Mouse (Mus musculus) heart, embryonic 15.5 days (tissue): ENCODE data around the gene Mgat5b. TPM values are rescaled to one million over a fixed set of nuclear protein-coding genes. Genes with fewer than 3 reads are reported as not detected.

Source experiments
- ATAC-seq: fragments of 200-750 bp; cut with Nextera tagmentation; replicated peaks from 2 replicates; pipeline ENCODE4 v1.8.0; 2017; ENCODE audit warnings: low read depth, moderate TSS enrichment; ENCODE audit not compliant: insufficient number of reproducible peaks, insufficient read depth, low FRiP score
- H3K27ac ChIP-seq: fragments of 300-500 bp; sonication (generic); 2 replicates; pipeline ENCODE4 v1.5.1; 2015; ENCODE audit warnings: mild to moderate bottlenecking, inconsistent platforms
- H3K27me3 ChIP-seq: fragments of 300-500 bp; sonication (generic); 2 replicates; pipeline ENCODE4 v1.6.1; 2015; ENCODE audit warnings: inconsistent platforms
- H3K36me3 ChIP-seq: fragments of 300-500 bp; sonication (generic); 2 replicates; pipeline ENCODE4 v1.6.1; 2015; ENCODE audit warnings: mild to moderate bottlenecking, inconsistent platforms
- H3K4me1 ChIP-seq: fragments of 300-500 bp; sonication (generic); replicated peaks from 2 replicates; pipeline ENCODE4 v1.6.1; 2015; ENCODE audit warnings: inconsistent platforms
- H3K4me2 ChIP-seq: fragments of 300-500 bp; sonication (generic); 2 replicates; pipeline ENCODE4 v1.6.1; 2015; ENCODE audit warnings: inconsistent platforms, mild to moderate bottlenecking, moderate library complexity
- H3K4me3 ChIP-seq: fragments of 300-500 bp; sonication (generic); 2 replicates; pipeline ENCODE4 v1.5.1; 2015; ENCODE audit warnings: mild to moderate bottlenecking, inconsistent platforms
- H3K9ac ChIP-seq: fragments of 300-500 bp; sonication (generic); 2 replicates; pipeline ENCODE4 v1.6.1; 2015; ENCODE audit warnings: mild to moderate bottlenecking, inconsistent platforms
- H3K9me3 ChIP-seq: fragments of 300-500 bp; sonication (generic); replicated peaks from 2 replicates; pipeline ENCODE4 v1.6.1; 2016; ENCODE audit warnings: inconsistent platforms
- WGBS: fragments of 180-500 bp; shearing (Covaris S2); methylation state at CpG from one replicate; pipeline ENCODE4 v1.1.7; 2015; ENCODE audit warnings: mixed read lengths; 5-methylcytosine and 5-hydroxymethylcytosine counted together
- polyA plus RNA-seq: library from polyadenylated mRNA; unstranded; fragments of >200 nt; fragmentation: Nextera tagmentation; extraction: Ambion mirVana; gene quantifications from 2 replicates; pipeline ENCODE4 v1.2.1, GENCODE M21; 2015

Gene Mgat5b
- polyA plus RNA-seq, 1 experiment from 2014 or later, result 0.64 TPM

DNA sequence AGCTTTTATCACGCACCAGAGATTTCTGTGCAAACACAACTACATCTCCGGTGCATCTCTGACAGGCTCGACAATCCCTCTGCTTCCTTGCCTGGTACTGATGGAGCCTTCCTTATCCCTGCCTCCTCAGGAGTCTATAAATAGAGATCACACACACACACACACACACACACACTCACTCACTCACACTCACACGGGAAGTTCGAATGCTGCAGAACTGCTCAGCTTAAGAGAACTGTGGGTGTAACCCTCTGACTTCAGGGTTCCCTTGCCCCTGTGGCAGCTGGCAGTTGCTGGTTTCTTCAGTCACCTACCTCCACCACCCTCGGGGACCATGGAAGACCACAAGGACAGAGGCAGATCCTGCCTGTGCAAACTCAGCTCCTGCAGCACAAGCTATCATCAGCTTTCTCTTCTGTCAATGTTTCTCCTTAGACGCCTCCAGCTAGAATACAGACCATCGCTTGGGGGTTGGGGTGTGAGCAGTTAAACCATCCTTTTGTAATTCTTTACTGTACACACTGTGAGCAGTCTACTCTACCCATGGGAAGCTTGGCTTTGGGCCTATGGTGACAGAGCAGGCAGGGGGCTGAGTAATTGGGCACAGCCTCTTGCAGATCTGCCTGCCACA is 111.9 kb downstream of the Mgat5b start:
- Histone ChIP-seq H3K4me2 (no peak overlapping the region), H3K4me1 (peaks cover 27% of the 10 kb centered on the region), H3K36me3 (no peaks in the 10 kb centered on the region), H3K27ac (peak overlapping the region; percentile 43; the same call in 1 of the 2 replicates), H3K4me3 (no peak overlapping the region), H3K9me3 (no peaks in the 10 kb centered on the region), H3K9ac (no peak overlapping the region), H3K27me3 (0 out of 2 replicates have a peak, but pooled peaks cover 16% of the 10 kb centered on the region)
- no peak for ATAC-seq
- 17% methylated on average over 8 of the region's 8 CpGs for WGBS

DNA sequence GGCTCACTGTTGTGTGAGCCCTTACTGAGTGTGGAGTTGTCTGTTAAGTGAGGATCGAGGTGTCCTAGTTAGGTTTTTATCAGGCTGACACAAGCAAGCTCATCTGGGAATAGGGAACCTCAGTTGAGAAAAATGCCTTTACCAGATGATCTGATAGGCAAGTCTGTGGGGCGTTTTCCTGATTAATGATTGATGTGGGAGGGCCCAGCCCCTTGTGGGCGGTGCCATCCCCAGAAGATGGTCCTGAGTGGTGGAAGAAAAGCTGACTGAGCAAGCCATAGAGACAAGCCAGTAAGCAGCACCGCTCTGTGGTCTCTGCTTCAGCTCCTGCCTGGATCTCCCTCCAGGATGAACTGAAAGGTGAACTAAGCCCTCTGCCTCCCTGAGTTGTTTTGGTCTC is 112.6 kb downstream of the Mgat5b start:
- Histone ChIP-seq H3K9me3 (no peaks in the 10 kb centered on the region), H3K27ac (peak overlapping the region; percentile 43; the same call in 1 of the 2 replicates), H3K36me3 (no peaks in the 10 kb centered on the region), H3K4me3 (no peak overlapping the region), H3K4me1 (peaks cover 29% of the 10 kb centered on the region), H3K4me2 (no peak overlapping the region), H3K9ac (no peak overlapping the region), H3K27me3 (0 out of 2 replicates have a peak, but pooled peaks cover 16% of the 10 kb centered on the region)
- 30% methylated on average over 4 of the region's 4 CpGs for WGBS
- no peak for ATAC-seq

DNA sequence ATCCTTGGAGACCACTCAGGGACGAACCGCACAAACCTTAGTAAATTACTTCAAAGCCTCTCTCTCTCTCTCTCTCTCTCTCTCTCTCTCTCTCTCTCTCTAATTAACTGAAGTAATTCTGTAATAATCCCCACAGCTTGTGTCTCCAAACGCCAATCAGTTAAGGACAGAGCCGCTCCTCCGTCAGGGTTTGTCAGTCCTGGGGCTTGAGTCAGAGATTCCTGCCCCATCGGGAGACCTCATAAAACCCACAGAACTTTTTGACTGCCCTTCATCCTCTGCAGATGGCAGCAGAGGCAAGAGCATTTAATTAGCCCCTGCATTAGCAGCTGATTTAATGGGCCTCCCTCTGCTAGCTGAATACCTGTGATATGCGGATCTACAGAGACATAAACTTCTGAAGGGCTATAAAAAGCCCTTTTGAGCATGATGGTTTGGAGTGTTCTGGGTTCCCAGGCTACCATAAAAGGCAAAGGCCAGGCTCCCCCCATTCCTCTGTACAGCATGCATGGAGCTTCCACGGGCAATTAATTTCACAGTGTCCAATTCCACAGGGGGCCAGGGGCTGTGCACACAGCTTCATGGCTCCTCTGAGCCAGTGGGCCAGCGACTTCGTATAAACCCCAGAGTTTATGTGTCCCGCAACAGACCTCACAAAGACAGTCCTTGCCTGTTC is 117.1 kb downstream of the Mgat5b start:
- H3K9ac ChIP-seq, result no peak overlapping the region
- no peak overlapping the region for H3K4me2 ChIP-seq
- H3K9me3 ChIP-seq, result no peaks in the 10 kb centered on the region
- no peak for ATAC-seq
- no peak overlapping the region for H3K27ac ChIP-seq
- no peak overlapping the region for H3K4me3 ChIP-seq
- no peaks in the 10 kb centered on the region; the same call in 1 of the 2 replicates for H3K27me3 ChIP-seq
- 55% methylated on average over 11 of the region's 11 CpGs for WGBS
- peaks cover 14% of the 10 kb centered on the region for H3K4me1 ChIP-seq
- H3K36me3 ChIP-seq, result no peaks in the 10 kb centered on the region

Other genes with a start within 250 kb of the Mgat5b start
- gene St6galnac1, start 143.4 kb upstream of the Mgat5b start, polyA plus RNA-seq, result not detected in 2 replicates
- gene Mxra7, start 90.8 kb upstream of the Mgat5b start, polyA plus RNA-seq, result 18.8 and 19.8 TPM in 2 replicates
- gene Mettl23, start 75.6 kb upstream of the Mgat5b start, polyA plus RNA-seq, result 63.0 and 63.4 TPM in 2 replicates
- gene Jmjd6, start 75.4 kb upstream of the Mgat5b start, polyA plus RNA-seq, result 66.5 and 67.4 TPM in 2 replicates
- 31.8 and 38.6 TPM in 2 replicates for gene Mfsd11, start 66.4 kb upstream of the Mgat5b start, polyA plus RNA-seq
- 479 and 520 TPM in 2 replicates for gene Srsf2, start 65.8 kb upstream of the Mgat5b start, polyA plus RNA-seq
- 42.1 and 48.8 TPM in 2 replicates for gene Sec14l1, start 196.3 kb downstream of the Mgat5b start, polyA plus RNA-seq